Mouse (Mus musculus): ENCODE data around the gene Ggt1. TPM values are rescaled to one million over a fixed set of nuclear protein-coding genes. Genes with fewer than 3 reads are reported as not detected.
A peak's percentile ranks its signal among the peaks of the same experiment; 100 is the strongest.
"Not testable (repeated sequence)": the region's sequence is repeated elsewhere in the genome, so short reads cannot be mapped to it uniquely, and the experiment has no call there.

Gene Ggt1
- total RNA-seq, 2 experiments from 2014 or later, result 0.38 TPM; not detected in 1

DNA sequence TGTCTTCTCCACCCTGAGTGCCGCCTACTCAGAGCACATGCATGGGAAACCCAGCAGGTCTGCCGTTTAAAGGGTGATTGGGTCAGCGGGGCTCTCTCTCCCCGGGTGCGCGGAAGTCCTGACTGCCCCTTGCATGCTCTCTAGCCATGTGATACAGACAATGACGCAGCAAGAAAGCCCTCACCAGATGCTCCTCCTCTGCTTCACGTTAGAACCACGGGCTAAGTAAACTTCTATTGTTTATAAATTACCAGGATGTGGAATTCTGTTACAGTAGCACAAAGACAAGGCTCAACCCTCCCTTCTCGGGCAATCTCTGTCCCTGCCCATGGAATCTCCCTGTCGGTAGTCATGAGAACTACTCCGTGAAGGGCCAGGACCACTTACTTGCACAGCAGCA lies 10.2 kb upstream of the Ggt1 start:
- no peak for DNase-seq

DNA sequence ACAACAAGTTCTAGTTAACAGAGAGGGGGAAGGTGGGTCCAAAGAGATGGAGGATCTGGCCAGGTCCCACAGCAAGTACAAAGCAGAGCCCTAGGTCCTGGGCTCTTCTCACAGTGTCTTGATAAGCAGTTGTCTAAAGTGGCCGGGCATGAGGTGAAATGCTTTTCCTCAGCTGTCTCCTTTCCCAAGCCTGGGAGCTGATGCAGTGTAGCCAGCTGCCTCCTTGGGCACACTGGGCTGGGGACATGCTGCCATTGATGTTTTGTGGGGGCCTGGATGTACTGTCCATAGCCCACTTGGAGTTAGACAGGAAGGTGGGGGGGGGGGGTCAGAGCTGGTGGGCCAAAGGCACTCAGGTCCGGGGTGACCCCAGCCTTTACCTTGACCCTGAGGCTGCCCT lies 9.3 kb upstream of the Ggt1 start:
- DNase-seq, result no peak

DNA sequence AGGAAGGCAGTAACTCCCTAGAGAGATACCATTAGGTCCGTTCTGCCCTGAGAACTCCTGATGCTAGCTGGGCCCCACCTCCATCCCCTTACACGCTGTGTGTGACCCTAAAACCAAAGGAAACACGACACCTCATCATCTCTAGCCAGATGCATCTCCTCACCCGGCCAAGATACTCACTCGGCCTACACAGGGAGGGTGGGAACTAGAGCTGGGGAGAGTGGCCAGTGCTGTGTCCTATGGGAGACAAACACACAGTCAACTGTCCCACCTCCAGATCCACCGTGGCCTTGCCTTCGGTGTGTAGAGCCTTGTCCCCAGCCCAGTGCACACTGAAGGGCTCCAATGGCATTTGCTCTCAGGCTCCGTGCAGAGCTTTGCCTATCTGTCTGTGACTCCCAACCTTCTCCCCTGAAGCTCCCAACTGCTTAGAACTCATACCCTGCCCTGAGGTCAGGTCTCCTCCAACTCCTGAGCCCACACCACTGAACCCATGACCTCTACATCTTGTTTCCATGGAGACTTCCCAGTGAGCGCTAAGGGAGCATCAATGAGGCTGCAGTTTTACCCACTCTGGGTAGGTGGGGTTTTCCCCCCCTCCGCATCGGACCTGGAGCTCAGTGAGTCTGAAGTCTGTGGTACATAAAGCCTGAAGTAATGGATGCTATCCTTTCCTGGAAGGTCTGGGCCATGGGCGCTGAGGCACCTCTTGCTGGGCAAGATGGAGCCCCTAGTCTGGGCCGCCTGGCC lies 8.5 kb upstream of the Ggt1 start:
- DNase-seq, result no peak

DNA sequence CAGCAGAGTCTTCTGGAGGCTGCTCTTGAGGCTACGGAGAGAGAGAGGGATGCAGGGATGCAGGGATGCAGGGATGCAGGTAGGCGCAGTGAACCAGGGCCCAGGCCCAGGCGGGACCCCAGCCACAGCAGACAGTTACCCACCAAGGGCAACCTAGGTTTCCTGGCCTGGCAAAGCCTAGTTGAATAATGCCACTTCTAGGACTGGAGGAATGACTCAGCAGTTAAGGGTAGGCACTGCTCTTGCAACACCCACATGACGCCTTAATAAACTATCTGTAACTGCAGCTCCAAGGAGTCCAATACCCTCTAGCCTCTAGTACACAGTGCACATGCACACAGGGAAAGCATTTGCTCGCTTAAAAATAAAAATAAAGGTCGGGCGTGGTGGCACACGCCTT lies 7.3 kb upstream of the Ggt1 start:
- no peak for DNase-seq

- no peak for DNase-seq
These were observed 5.8 kb upstream of the Ggt1 start for GRCm38 (mm10) chr10:75555557-75555956.

GRCm38 (mm10) chr10:75556026-75556425 lies 5.4 kb upstream of the Ggt1 start:
- DNase-seq, result peak; percentile 46

DNA sequence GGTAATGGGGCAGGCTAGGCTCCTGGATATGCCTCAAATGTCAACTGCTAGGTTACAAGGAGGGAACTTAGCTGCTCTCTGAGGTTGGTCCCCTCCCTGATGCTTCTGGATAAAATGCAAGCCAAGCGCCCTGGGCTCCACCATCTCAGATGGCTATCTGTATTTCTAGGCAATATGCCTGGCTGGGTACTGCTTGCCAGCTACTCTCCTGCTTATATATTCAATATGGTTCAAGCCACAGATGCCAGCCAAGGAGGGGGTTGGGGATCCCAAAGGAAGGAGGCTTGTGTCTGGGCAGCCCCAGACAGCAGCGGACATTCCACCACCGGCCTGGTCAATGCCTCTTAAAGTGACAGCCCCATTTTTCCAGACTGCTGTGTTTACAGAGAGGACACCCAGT lies 2.9 kb upstream of the Ggt1 start:
- DNase-seq, result no peak

- no peak for DNase-seq
These were observed 2.2 kb upstream of the Ggt1 start for GRCm38 (mm10) chr10:75559041-75559675.

DNA sequence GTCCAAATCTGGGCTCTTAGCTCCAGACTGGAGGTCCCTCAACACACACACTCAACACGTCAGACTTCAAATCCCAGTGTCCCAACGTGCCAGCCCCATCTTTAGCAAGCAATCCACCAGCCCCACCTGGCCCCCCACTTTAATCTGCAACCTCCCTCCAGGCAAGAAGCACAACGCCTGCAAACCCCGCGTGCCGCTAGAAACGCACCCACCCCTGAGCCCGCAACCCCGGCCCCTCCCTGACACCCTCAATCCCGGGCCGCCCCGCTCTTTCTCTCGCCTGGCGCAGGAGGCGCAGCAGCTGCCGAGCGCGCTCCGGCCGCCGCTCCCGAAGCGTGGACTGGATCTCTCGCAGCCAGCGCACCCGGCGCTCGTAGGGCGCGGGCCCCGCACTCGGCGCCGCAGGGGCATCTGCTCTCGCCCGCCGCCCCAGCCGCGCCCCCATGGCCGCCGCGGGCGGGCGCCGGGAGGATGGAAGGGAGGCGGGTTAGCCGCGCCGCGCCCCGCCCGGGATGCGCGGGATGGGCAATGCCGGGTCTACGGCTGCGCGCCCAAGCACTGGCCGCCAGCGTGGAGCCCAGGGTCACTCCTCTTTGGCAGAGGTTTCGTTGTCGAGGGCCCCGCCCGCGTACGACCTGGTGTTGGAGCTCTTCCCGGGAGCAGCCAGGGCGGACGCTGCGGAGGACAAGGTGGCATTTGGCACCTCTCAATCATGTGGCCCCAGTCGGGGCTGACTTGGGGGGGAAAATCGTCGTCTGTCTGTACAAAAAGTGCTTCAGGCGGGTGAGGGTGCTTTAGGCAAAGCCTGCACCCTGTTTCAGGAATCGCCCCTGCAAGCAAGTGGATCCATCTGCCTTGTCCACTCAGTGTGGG lies 1.5 kb upstream of the Ggt1 start, which contains the start of gene Lrrc75b:
TSS of gene Lrrc75b (minus strand) at position 655 of the 873 bp plus-strand sequence.
- DNase-seq, result peak; percentile 71

DNA sequence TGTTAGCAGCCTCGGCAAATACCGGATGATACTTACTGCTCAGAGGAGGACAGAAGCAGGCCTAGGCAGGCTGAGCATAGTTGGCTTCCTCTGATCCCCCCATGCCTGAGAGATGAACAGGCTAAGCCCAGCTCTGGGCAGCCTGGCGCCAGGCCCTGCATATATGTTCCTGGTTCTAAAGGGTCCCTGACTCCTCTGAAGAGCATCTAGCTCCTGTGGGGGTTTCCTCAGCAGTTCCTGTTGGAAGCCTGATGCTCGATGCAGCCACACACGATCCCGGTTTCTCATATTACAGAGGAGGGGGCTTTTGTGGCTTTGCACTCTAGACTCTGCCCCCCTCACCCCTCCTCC lies 880 bp upstream of the Ggt1 start:
- DNase-seq, result no peak

DNA sequence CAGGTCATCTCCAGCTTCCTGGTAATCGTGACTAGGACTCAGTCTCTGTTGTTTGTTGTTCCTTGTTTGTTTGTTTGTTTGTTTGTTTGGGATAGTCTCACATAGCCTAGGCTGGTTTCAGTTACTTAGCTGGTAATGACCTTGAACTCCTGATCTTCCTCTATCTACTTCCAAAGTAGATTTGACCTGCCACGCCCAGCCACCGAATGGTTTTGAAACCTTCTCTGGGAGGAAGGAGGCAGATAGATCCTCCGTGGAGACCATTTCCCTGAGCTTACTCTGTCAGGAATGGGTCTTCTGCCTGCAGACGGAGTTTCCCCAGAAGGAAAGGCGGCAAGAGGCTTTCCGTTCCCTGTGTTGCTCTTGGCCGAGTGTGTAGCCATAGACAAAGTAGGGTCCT lies 1.2 kb downstream of the Ggt1 start:
- no peak for DNase-seq

DNA sequence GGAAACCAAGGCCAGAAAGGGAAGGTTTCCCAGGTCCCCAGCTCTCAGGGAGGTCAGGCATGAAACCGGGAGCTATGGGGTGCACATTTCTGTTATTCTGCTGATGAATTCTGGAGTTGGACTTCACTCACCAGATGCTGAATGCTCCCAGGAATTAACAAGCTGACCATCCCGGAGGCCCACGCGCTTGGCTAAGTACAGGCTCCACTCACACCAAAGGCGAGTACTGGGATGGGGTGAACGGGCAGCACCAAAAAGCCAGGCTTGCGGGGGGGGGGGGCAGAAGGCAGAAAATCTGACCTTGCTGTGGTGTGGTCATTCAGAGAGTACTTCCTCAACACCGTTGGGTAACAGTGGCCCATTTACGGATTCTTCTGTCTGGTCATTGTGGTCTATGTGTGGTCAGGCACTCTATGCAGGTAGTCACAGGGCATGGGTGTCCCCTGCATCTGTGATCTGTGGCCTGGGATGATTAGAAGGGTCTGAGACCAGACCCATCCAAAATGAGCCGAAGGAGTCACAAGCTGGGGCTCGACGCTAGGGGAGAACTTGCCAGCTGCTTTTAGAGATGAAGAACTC lies 3.4 kb downstream of the Ggt1 start:
- DNase-seq, result no peak

DNA sequence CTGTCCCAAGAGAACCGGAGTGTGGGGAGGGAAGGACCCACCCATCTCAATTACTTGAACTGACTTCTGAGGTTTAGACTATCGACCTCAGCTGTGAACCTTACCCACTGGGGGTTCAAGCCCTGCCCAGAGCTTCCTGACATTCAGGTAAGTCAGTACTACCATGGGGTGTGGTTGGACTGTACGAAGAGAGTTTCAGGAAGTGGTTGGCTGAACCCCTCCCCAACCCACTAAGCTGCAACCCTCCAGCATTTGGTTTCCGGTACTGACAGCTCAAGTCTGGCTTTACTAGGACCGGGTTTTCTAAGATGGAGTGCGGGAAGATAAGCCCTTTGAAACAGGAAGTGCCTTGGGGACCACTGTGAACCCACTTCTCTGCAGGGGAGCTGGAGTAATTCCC lies 4.0 kb downstream of the Ggt1 start:
- DNase-seq, result no peak

GRCm38 (mm10) chr10:75565906-75566305 lies 4.5 kb downstream of the Ggt1 start:
- no peak for DNase-seq

DNA sequence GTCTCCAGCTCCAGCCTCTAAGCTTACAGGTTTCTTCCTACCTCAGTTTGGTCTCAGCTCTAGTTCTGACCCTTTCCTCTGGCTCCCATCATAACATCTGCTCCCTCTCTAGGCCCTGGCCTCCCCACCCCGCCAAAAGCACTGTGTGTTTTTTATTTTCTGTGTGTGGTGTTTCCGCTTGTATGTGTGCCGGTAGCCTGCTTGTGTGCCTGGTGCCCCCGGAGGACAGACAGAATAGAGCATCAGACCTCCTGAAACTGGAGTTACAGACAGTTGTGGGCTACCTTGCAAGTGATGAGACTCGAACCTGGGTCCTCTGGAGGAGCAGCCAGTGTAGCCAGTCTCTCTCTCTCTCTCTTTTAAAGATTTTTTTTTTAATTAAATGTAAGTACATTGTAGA lies 4.9 kb downstream of the Ggt1 start:
- DNase-seq, result no peak

DNA sequence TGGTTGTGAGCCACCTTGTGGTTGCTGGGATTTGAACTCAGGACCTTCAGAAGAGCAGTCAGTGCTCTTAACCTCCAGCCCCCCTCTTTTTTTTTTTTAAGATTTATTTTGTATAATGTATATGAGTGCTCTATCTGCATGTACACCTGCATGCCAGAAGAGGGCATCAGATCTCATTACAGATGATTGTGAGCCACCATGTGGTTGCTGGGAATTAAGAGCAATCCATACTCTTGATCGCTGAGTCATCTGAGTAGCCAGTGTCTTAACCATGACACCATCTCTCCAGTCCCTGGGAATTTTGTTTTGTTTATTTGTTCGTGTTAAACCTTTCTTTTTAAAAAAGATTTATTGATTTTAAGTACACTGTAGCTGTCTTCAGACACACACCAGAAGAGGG lies 5.4 kb downstream of the Ggt1 start:
- DNase-seq, result not testable (repeated sequence)

DNA sequence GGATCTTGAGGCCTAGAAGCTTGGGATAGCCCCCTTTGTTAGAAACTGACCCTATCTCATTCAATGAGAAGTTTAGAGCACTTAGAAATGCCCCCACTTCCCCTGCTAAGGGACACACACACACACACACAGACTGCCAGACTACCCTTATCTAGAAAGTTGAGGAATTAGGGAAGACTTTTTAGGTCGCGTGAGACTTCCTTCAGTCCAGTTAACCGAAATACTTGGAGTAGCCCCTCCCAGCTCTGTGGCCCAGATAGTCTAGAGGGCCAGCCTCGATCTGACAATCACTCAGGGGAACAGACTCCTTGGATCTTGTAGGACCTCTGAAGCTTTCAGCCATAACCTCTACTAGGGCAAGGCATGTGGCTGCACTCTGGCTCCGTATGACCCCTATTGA lies 6.6 kb downstream of the Ggt1 start:
- DNase-seq, result no peak

- no peak for DNase-seq
These were observed 7.0 kb downstream of the Ggt1 start for GRCm38 (mm10) chr10:75568441-75568840.

GRCm38 (mm10) chr10:75568851-75569250 lies 7.4 kb downstream of the Ggt1 start:
- DNase-seq, result no peak

DNA sequence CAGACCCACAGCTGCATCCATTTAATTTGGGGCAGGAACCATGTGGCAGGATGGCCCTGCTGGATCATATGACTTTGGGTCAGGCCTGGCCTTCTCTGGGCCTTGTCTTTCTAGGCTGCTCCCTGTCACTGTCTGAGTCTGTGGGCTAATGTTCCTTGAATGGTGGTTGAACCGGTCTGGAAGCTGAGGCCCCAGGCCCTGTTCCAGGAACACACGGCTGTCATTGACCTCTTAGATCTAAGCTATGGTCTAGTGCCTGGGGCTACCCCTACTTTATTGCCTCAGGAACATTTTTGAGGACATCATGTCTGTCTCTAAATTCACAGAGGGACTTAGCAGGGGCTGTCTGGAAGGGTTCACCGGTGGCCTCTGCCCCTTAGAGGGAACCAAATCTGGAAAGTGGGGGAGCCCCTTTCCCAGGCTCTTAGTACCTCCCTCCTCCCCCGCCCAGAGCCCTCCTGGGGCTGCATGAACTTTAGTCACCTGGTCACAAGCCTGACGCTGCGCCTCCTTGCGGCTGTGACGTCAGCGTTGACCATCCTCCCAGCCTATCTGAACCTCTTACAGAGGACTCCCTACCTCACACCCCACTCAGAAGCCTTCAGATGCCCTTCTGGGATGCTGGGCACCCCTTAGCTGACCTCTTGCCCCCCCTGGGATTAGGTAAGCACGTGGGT lies 9.7 kb downstream of the Ggt1 start:
- DNase-seq, result no peak

DNA sequence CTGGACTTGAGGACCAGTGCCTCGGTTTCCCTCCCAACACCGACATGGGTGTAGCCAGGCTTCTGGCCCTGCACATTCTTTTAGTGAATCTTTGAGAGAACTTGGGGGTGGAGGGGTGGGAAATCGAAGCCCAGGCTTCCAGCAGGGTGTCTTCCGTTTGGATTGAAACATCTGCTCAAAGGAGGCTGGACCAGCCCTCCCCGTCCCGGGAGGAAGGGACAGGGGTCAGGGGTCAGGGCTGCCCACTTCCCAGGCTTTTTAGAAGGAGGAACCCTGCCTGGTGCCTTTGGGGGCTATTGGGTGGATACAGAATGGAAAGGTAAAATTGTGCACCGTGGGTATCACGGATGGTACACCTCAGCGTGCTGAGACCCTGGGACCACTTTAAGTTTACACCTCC lies 10.5 kb downstream of the Ggt1 start:
- no peak for DNase-seq

- DNase-seq, result no peak
These were observed 11.8 kb downstream of the Ggt1 start for GRCm38 (mm10) chr10:75573181-75573580.

DNA sequence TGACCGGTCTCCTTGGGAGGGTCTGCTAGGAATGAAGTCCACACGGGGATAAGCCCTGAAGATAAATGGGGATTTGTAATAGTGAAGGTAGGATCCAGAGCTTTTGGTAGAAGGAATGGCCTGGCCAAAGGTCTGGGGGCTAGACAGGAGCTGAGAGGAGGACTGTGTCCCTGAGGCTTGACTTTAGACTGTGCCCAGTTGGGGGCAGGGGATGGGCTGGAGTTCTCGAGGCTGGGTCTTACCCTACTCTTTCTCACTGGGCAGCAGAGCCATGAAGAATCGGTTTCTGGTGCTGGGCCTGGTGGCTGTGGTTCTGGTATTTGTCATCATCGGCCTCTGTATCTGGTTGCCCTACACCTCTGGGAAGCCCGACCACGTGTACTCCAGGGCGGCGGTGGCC lies 12.6 kb downstream of the Ggt1 start:
- no peak for DNase-seq
